Mouse (Mus musculus) hindbrain, embryonic 12.5 days (tissue): Measurements from ENCODE around the gene Pcmt1. TPM values are rescaled to one million over a fixed set of nuclear protein-coding genes. Genes with fewer than 3 reads are reported as not detected.

ENCODE experiments used
- ATAC-seq: fragments of 200-750 bp; cut with Nextera tagmentation; 2 replicates; pipeline ENCODE4 v1.8.0; 2017; ENCODE audit warnings: moderate TSS enrichment; ENCODE audit not compliant: low FRiP score
- H3K27ac ChIP-seq: fragments of 300-500 bp; sonication (generic); 2 replicates; pipeline ENCODE4 v1.5.1; 2016; ENCODE audit warnings: mild to moderate bottlenecking
- H3K27me3 ChIP-seq: fragments of 300-500 bp; sonication (generic); 2 replicates; pipeline ENCODE4 v1.6.1; 2016; ENCODE audit warnings: mild to moderate bottlenecking
- H3K36me3 ChIP-seq: fragments of 300-500 bp; sonication (generic); 2 replicates; pipeline ENCODE4 v1.6.1; 2016; ENCODE audit warnings: mild to moderate bottlenecking
- H3K4me1 ChIP-seq: fragments of 300-500 bp; sonication (generic); 2 replicates; pipeline ENCODE4 v1.6.1; 2016
- H3K4me2 ChIP-seq: fragments of 300-500 bp; sonication (generic); replicated peaks from 2 replicates; pipeline ENCODE4 v1.6.1; 2016; ENCODE audit warnings: mild to moderate bottlenecking
- H3K4me3 ChIP-seq: fragments of 300-500 bp; sonication (generic); 2 replicates; pipeline ENCODE4 v1.5.1; 2016; ENCODE audit warnings: mild to moderate bottlenecking
- H3K9ac ChIP-seq: fragments of 300-500 bp; sonication (generic); 2 replicates; pipeline ENCODE4 v1.6.1; 2016; ENCODE audit warnings: mild to moderate bottlenecking, moderate library complexity
- H3K9me3 ChIP-seq: fragments of 300-500 bp; sonication (generic); replicated peaks from 2 replicates; pipeline ENCODE4 v1.6.1; 2016; ENCODE audit warnings: mild to moderate bottlenecking
- WGBS: fragments of 180-500 bp; shearing (Covaris S2); methylation state at CpG from one replicate; pipeline ENCODE4 v1.1.7; 2016; 5-methylcytosine and 5-hydroxymethylcytosine counted together
- polyA plus RNA-seq: library from polyadenylated mRNA; unstranded; fragments of >200 nt; fragmentation: Nextera tagmentation; extraction: Ambion mirVana; gene quantifications from 2 replicates; pipeline ENCODE4 v1.2.1, GENCODE M21; 2016

The Pcmt1 gene
- polyA plus RNA-seq: 136 and 137 TPM in 2 replicates

DNA sequence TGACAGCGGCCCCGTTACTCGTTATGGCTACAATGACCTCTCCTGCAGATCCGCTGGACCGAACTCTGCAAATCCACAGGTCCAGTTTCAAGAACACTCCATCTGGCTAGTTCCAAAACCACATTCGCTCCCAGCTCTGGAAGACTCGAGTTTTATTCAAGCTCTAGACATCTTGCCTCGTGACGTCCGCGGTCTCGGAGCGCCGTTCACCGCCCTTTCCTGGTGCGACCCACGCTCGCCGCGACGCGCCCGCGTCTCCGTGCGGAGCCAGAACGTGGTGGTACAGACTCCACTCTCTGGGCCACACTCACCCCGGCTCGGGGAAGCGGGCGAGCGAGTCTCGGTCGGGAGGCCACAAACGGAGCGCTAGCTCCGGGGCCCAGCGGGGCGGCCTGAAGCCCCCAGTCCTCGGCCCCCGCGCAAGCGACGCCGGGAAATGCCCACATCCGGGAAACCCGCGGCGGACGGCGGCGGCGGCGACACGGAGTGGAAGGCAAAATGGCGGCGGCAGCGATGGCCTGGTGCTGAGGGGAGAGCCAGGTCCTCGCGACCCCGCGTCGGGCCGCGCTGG is at the start of gene Pcmt1, which contains the start of gene Lats1:
Gene Pcmt1 (minus strand): TSS at position 406 of the 571 bp plus-strand sequence.
Gene Lats1 (plus strand): TSS at position 484 of the 571 bp plus-strand sequence.
- Histone ChIP-seq H3K4me3 (peak within 1 kb of the TSS; percentile 100), H3K4me2 (peak within 1 kb of the TSS; percentile 63), H3K9me3 (no peaks in the 10 kb centered on the region), H3K9ac (peak within 1 kb of the TSS; percentile 100), H3K27me3 (no peaks in the 10 kb centered on the region), H3K4me1 (peaks cover 29% of the 10 kb centered on the region), H3K36me3 (peaks cover 27% of the 10 kb centered on the region), H3K27ac (peak within 1 kb of the TSS; percentile 96)
- ATAC-seq: peak; percentile 90
- WGBS: under 1% methylated on average over 53 of the region's 65 CpGs

DNA sequence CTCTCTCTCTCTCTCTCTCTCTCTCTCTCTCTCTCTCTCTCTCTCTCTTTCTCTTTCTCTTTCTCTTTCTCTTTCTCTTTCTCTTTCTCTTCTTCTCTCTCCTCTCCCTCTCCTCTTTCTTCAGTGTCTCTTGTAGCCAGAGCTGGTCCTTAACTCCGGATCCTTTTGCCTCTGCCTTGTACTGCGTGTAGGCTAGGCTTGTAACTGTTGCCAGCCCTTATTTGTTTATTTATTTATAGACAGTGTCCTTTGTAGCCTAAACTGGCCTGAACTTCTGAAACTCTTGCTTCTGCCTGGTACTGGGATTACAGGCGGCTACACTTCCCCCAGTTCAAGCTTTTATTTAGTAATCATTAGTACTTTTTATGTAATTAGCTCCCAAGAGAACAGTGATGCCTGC is 46.1 kb upstream of the Pcmt1 start:
- peak overlapping the region; percentile 76 for H3K4me3 ChIP-seq
- H3K36me3 ChIP-seq: no peaks in the 10 kb centered on the region
- ATAC-seq: no peak
- no peaks in the 10 kb centered on the region for H3K27me3 ChIP-seq
- peak overlapping the region; percentile 78 for H3K9ac ChIP-seq
- 27% methylated on average over 3 of the region's 3 CpGs for WGBS
- H3K4me1 ChIP-seq: peaks cover 21% of the 10 kb centered on the region
- no peaks in the 10 kb centered on the region for H3K9me3 ChIP-seq
- H3K4me2 ChIP-seq: peak overlapping the region; percentile 73
- H3K27ac ChIP-seq: no peak overlapping the region

DNA sequence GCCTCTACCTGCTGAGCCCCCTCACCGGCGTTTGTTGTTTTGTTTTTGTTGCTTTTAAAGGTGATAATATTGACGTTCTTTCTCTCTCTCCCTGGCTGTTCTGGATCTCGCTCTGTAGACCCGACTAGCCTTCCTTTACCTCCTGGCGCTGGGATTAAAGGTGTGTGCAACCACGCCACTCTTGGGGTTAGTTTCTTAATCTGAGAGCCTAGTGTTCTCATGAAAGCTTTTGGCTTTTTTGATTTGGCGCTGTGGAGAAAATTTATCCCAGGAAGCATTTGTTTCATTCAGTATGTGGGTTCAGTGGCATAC is 45.5 kb upstream of the Pcmt1 start:
- H3K36me3 ChIP-seq: no peaks in the 10 kb centered on the region
- peak overlapping the region; percentile 78 for H3K9ac ChIP-seq
- H3K27me3 ChIP-seq: no peaks in the 10 kb centered on the region
- peak overlapping the region; percentile 73 for H3K4me2 ChIP-seq
- peaks cover 17% of the 10 kb centered on the region for H3K4me1 ChIP-seq
- peak overlapping the region; percentile 76 for H3K4me3 ChIP-seq
- WGBS: under 1% methylated on average over 8 of the region's 8 CpGs
- H3K9me3 ChIP-seq: no peaks in the 10 kb centered on the region
- 0 out of 2 replicates have a peak overlapping the region, but pooled peaks have one; percentile 64 for H3K27ac ChIP-seq
- ATAC-seq: no peak

DNA sequence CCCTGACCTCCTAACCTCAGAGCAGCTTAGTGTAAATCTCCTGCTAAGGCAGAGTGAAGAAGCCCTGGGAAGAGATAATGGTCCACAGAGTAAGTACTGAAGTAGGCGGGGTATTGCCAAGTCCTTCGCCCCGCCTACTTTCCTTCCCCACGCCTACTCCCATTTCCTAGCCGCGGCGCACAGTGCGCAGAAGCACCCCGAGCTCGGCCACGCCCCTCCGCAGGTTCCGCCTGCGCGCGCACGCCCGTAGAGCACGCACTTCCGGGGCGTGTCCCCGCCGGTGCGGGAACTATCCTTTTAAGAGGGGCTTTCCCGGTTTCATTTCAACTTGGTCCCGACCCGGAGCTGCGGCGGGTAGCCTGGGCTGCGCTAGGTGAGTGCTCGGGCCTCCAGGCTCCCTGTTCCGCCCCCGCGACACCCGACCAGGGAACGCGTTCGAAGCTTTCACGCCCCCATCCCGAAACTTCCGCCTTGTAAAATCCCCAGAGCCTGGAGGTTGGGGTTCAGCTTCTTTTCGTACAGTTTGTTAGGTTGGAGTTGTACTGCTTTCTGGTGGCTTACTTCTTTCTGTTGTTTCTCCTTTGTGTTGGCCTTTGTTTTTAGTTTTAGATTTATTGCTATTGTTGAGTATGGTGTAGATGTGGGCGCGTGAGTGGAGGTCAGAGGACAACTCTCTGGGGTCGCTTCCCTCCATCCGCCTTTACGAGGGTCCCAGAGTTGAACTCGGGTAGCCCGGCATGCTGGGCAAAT is 45.0 kb upstream of the Pcmt1 start, which contains the start of gene Katna1:
Gene Katna1 (plus strand): TSS at position 250 of the 750 bp plus-strand sequence.
- H3K4me3 ChIP-seq: peak within 1 kb of the TSS; percentile 76
- no peaks in the 10 kb centered on the region for H3K36me3 ChIP-seq
- WGBS: under 1% methylated on average over 49 of the region's 49 CpGs
- H3K9me3 ChIP-seq: no peaks in the 10 kb centered on the region
- no peaks in the 10 kb centered on the region for H3K27me3 ChIP-seq
- peak within 1 kb of the TSS; percentile 78 for H3K9ac ChIP-seq
- ATAC-seq: peak; percentile 99
- H3K4me2 ChIP-seq: peak within 1 kb of the TSS; percentile 73
- H3K27ac ChIP-seq: peak within 1 kb of the TSS; percentile 64
- H3K4me1 ChIP-seq: peaks cover 15% of the 10 kb centered on the region

DNA sequence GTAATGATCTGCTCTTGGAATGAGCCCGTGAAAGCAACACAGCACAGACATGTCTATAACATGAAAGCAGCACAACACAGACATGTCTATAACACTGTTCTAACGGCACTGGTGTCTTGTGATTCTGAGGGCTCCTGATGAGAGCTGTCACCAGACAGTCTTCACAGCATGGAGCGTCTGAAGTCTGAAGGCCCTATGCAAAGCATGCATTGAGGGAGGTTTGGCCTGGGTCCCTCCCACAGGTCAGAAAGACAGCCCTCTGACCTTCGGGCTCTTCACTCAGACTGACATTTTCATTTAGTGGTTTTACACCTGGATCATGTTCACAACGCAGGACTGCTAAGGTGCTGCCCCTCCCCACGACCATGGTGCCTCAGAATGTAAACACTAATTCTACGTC is 34.1 kb upstream of the Pcmt1 start:
- no peak overlapping the region for H3K4me2 ChIP-seq
- H3K9me3 ChIP-seq: no peaks in the 10 kb centered on the region
- no peaks in the 10 kb centered on the region for H3K27me3 ChIP-seq
- no peak overlapping the region for H3K27ac ChIP-seq
- no peaks in the 10 kb centered on the region for H3K4me1 ChIP-seq
- ATAC-seq: no peak
- peaks cover 34% of the 10 kb centered on the region for H3K36me3 ChIP-seq
- H3K4me3 ChIP-seq: no peak overlapping the region
- H3K9ac ChIP-seq: no peak overlapping the region
- WGBS: 81% methylated on average over 7 of the region's 7 CpGs

DNA sequence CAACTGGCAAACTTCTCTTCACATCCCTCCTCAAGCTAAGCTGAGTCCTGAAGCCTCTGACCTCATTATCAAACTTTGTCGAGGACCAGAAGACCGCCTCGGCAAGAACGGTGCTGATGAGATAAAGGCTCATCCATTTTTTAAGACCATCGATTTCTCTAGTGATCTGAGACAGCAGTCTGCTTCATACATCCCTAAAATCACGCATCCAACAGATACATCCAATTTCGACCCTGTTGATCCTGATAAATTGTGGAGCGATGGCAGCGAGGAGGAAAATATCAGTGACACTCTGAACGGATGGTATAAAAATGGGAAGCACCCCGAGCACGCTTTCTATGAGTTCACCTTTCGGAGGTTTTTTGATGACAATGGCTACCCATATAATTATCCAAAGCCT is 31.6 kb upstream of the Pcmt1 start:
- WGBS: 93% methylated on average over 13 of the region's 13 CpGs
- no peak for ATAC-seq
- H3K4me1 ChIP-seq: no peaks in the 10 kb centered on the region
- H3K9ac ChIP-seq: no peak overlapping the region
- no peak overlapping the region for H3K27ac ChIP-seq
- H3K9me3 ChIP-seq: no peaks in the 10 kb centered on the region
- peaks cover 50% of the 10 kb centered on the region for H3K36me3 ChIP-seq
- H3K4me2 ChIP-seq: no peak overlapping the region
- no peaks in the 10 kb centered on the region for H3K27me3 ChIP-seq
- no peak overlapping the region for H3K4me3 ChIP-seq

DNA sequence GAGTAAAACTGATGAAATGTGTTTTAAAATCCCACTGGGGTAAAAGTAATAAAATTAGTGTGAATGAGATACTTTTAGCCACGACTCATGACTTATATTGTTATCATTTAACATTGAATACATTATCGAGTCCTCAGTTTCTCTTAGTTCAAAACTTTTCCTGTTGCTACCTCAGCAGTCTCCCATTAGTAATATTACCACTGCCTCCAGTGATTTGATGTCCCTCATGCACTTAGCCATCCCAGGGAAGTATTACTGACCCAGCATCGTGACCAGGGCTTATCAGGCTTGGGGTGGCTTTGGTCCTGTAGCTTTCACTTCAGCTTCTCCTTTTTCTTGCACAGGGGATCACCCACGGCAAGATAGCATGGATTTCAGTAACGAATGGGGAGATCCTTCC is 29.2 kb upstream of the Pcmt1 start:
- Histone ChIP-seq H3K4me1 (no peaks in the 10 kb centered on the region), H3K27ac (no peak overlapping the region), H3K27me3 (no peaks in the 10 kb centered on the region), H3K4me2 (no peak overlapping the region), H3K9me3 (no peaks in the 10 kb centered on the region), H3K4me3 (no peak overlapping the region), H3K36me3 (peaks cover 65% of the 10 kb centered on the region), H3K9ac (no peak overlapping the region)
- no peak for ATAC-seq
- WGBS: 93% methylated on average over 5 of the region's 5 CpGs

DNA sequence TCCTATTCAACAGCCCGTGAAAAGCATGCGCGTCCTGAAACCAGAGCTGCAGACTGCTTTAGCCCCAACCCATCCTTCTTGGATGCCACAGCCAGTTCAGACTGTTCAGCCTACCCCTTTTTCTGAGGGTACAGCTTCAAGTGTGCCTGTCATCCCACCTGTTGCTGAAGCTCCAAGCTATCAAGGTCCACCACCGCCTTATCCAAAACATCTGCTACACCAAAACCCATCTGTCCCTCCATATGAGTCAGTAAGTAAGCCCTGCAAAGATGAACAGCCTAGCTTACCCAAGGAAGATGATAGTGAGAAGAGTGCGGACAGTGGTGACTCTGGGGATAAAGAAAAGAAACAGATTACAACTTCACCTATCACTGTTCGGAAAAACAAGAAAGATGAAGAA is 21.6 kb upstream of the Pcmt1 start:
- Histone ChIP-seq H3K4me3 (no peak overlapping the region), H3K36me3 (peaks cover 87% of the 10 kb centered on the region), H3K9ac (no peak overlapping the region), H3K4me1 (no peaks in the 10 kb centered on the region), H3K27me3 (no peaks in the 10 kb centered on the region), H3K27ac (no peak overlapping the region), H3K9me3 (no peaks in the 10 kb centered on the region), H3K4me2 (no peak overlapping the region)
- 91% methylated on average over 6 of the region's 6 CpGs for WGBS
- no peak for ATAC-seq

DNA sequence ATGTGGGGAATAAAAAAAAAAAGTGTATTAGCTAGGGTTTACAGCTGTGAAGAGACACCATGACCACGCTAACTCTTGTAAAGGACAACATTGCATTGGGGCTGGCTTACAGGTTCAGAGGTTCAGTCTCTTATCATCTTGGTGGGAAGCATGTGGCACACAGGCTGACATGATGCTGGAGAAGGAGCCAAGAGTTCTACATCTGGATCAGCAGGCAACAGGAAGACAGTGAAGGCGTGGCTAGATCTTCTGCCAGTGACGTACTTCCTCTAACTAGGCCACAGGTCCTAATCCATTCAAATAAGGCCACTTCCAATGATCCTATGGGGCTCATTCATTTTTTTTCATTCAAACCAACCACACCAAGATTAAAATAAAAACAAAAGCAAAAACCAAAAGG is 19.2 kb upstream of the Pcmt1 start:
- Histone ChIP-seq H3K27ac (no peak overlapping the region), H3K4me1 (no peaks in the 10 kb centered on the region), H3K9me3 (no peaks in the 10 kb centered on the region), H3K9ac (no peak overlapping the region), H3K36me3 (peaks cover 88% of the 10 kb centered on the region), H3K4me3 (no peak overlapping the region), H3K27me3 (no peaks in the 10 kb centered on the region), H3K4me2 (no peak overlapping the region)
- WGBS: 93% methylated on average over 3 of the region's 3 CpGs
- ATAC-seq: no peak

DNA sequence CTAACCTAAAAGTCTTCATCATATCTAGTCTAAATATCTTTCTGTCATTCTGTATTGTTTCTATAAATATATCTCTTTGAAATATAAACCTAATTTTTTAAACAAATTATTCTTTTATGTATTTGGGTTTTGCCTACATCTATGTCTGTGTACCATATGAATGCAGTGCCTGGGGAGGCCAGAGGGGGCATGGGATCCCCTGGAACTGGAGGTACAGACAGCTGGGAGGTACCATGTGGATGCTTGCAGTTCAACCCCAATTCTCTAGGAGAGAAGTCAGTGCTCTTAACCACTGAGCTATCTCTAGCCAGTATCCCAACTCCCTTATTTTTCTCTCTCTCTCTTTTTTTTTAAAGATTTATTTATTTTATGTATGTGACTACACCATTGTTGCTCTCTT is 14.3 kb upstream of the Pcmt1 start:
- Histone ChIP-seq H3K4me3 (no peak overlapping the region), H3K36me3 (peaks cover 79% of the 10 kb centered on the region), H3K9ac (no peak overlapping the region), H3K27ac (no peak overlapping the region), H3K27me3 (no peaks in the 10 kb centered on the region), H3K9me3 (no peaks in the 10 kb centered on the region), H3K4me1 (no peaks in the 10 kb centered on the region), H3K4me2 (no peak overlapping the region)
- ATAC-seq: no peak

DNA sequence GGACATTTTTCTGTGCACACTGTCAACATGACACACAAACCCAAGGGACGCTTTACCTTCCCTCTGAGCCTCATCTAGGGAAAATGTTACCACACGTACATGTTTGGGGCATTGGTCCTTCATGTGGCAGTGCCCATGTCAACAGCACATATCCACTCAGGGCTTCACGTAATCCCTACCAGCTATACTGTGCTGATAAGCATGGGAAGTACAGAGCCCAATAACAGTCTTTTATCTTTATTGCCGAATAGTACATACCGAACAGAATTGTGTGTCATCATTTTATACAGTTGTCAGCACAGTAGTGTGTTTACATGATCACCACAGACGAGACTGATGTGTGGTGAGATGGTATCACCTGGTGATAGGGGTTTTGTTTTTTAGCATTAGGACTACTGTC is 6.0 kb upstream of the Pcmt1 start:
- no peak for ATAC-seq
- H3K27me3 ChIP-seq: no peaks in the 10 kb centered on the region
- no peak overlapping the region for H3K4me3 ChIP-seq
- H3K9me3 ChIP-seq: no peaks in the 10 kb centered on the region
- 95% methylated on average over 6 of the region's 6 CpGs for WGBS
- no peak overlapping the region for H3K9ac ChIP-seq
- H3K4me2 ChIP-seq: no peak overlapping the region
- H3K4me1 ChIP-seq: peaks cover 13% of the 10 kb centered on the region
- peaks cover 9% of the 10 kb centered on the region for H3K36me3 ChIP-seq
- H3K27ac ChIP-seq: no peak overlapping the region

DNA sequence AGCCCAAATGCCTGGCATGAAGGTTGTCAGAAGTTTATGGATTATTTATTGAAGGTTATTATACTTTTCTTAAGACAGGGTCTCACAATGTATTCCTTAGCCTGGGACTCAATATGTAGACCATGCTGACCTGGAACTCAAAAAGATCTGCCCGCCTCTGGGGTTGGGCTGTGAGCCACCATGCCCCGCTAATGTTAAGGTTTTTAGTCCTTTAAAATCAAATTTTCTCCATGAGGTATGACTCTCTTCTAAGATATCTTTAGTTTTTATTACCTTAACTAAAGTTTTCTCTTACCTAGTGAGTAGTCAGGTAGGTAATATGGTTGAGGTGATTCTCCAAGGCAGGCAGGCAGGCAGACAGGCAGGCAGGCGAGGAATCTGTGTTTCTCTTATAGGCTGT is 1.3 kb upstream of the Pcmt1 start:
- Histone ChIP-seq H3K4me2 (peak overlapping the region; percentile 63), H3K27me3 (no peaks in the 10 kb centered on the region), H3K4me1 (peaks cover 29% of the 10 kb centered on the region), H3K9ac (peak overlapping the region; percentile 100; the same call in 1 of the 2 replicates), H3K27ac (no peak overlapping the region), H3K4me3 (peak overlapping the region; percentile 100), H3K9me3 (no peaks in the 10 kb centered on the region), H3K36me3 (peaks cover 15% of the 10 kb centered on the region)
- ATAC-seq: no peak
- WGBS: 64% methylated on average over 3 of the region's 3 CpGs
